Mouse (Mus musculus) gastrocnemius, adult 8-10 months (tissue): ENCODE data around the gene Cmtr2. TPM values are rescaled to one million over a fixed set of nuclear protein-coding genes. Genes with fewer than 3 reads are reported as not detected.

Experiments used
- DNase-seq, 2 experiments: peaks; one replicate each; pipeline ENCODE4 v3.0.0; 2022; ENCODE audit warnings: low spot score in 2 of 2
- total RNA-seq, 4 experiments: library from RNA; stranded (reverse); gene quantifications; 2 replicates each; pipeline ENCODE4 v1.2.4; 2022

Cmtr2 gene
- total RNA-seq, 4 experiments from 2014 or later = 2.6 to 4.4 (median 3.4) TPM

DNA sequence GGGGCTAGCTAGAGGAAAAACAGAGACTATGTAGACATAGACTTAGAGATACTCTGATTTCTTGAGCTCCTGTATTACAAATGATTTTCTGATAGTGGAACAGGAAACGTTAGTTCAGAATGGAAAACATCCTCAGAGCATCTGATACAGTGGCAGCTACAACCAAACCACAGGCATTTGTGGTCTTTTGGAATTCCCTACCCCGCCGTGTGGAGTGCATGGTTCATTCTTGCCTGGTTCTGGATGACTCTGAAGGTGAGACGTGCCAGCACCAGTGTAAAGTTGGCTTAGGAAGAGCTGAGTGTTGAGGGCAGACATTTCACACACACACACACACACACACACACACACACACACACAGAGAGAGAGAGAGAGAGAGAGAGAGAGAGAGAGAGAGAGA lies 38.5 kb downstream of the Cmtr2 start:
- DNase-seq = no peak

DNA sequence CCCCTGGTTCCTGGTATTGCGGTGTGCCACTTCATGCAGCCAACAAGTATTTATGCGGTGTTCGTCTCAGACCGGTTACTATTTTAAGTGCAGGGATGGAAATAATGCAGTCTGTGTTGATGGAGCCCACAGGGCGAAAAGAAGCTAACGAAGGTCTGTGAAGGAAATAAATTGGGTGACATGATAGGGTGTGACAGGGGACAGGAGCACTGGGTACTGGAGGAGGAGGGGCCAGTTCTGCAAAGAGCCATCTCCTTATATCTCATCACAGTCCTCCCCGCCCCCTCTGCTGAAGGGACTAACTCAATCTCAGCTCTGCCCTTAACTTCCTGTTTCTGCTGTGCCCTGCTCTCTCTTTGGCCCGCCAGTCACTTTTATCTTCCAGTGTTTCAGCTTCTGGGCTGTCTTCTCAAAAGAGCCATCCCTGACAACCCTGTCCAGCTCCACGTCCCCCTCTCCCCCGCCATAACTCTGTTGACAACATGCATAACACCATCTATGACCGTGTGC lies 50.4 kb downstream of the Cmtr2 start:
- no peak for DNase-seq

DNA sequence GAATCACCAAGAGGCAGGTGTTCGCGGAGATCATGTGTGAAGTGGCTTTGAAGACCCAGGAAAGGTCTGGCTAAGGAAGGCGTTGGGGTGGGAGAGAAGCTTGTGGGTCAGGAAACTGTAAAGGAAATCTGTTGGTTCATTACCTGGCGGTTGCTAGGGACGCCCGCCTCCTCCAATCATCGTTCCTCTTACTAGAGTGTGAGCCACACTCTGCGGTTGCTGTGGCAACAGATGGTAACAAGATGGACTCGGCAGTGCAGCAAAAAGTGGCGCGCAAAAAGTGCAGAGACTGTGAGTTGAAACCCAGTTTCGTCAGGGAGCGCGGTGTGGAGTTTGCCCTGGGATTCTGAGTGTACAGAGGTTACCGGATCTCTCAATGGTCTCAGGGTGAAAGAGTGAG lies 51.3 kb downstream of the Cmtr2 start, which contains the start of gene Hydin:
Gene Hydin (plus strand): TSS at position 237 of the 400 bp plus-strand sequence.
- DNase-seq = no peak

DNA sequence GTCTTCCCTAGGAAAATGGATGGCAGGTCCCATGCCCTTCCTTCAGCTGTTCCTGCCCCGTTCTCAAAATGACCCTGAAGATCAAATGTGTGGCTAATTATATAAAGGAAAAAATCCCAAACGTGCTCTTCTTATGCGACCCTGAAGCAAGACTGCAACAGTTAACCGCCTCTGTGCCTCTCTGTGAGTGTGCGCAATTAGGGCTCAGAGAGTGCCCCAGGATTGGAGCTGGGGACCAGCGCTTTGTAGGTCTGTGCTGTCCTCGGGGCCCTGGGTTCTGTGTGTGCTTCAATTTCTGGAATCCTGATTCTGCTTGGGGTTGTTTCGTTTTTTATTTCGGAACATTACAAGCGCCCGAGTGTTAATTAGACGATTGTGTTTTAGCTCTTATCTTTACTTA lies 51.8 kb downstream of the Cmtr2 start:
- DNase-seq = no peak

DNA sequence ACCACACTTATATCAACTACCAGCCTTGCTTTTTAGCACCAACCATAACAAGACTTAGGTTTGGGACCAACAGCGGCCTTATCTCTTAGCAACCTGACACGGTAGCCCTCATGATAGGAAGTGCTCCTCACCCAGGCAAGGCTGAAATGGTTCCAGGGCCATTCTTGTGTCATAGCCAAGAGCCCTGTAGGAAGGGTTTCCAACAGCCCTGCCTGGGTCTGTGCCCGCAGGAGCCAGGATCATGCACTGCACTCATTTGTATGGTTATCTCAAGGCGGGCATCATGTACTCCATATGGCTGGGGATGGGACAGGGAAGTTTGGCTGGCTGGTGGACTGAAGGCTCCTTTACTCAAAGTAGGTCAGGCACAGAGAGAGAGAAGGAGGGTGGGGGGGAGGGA lies 55.2 kb downstream of the Cmtr2 start:
- no peak for DNase-seq

DNA sequence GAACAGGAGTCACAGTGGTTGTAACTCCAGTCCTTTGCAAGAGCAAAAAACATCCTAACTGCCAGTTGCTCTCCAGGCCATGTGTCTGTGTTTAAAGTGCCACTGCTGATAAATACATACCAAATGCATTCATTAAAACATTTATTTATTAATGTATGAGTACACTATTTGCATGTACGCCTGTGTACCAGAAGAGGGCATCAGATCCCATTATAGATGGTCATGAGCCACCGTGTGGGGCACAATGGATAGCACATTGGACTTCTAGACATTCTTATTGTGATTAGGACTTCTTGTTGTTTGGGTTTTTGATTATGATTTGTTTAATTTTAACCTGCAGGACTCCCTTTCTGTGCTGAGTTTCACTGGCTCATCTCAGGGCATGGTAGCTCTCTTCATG lies 57.9 kb downstream of the Cmtr2 start:
- no peak for DNase-seq

Other genes with a start within 250 kb of the Cmtr2 start
- under 1 TPM in 1 of 4 experiments, not detected in 3; 0.59 TPM for gene Tat, start 225.2 kb upstream of the Cmtr2 start, total RNA-seq
- not detected for gene Chst4, start 175.9 kb upstream of the Cmtr2 start, total RNA-seq
- gene Zfp612, start 135.9 kb upstream of the Cmtr2 start, total RNA-seq = 1 to 10 TPM; 4.4 to 7.0 (median 5.8) TPM
- gene Gm21964, start 114.5 kb upstream of the Cmtr2 start, total RNA-seq = not detected
- not detected for gene Gm17720, start 112.9 kb upstream of the Cmtr2 start, total RNA-seq
- gene Calb2, start 47.5 kb upstream of the Cmtr2 start, total RNA-seq = not detected
- under 1 TPM in 3 of 4 experiments, not detected in 1; 0.02 TPM for gene Hydin, start 51.3 kb downstream of the Cmtr2 start, total RNA-seq